Mouse (Mus musculus) stomach, embryonic 14.5 days (tissue): ENCODE results near the gene Mettl23. TPM values are rescaled to one million over a fixed set of nuclear protein-coding genes. Genes with fewer than 3 reads are reported as not detected.

Source experiments
- ATAC-seq: fragments of 200-750 bp; cut with Nextera tagmentation; 2 replicates; pipeline ENCODE4 v1.8.0; 2017; ENCODE audit warnings: low read depth, moderate TSS enrichment; ENCODE audit not compliant: insufficient number of reproducible peaks, insufficient read depth, low FRiP score
- H3K27ac ChIP-seq: fragments of 300-500 bp; sonication (generic); 2 replicates; pipeline ENCODE4 v1.5.1; 2014; ENCODE audit warnings: mild to moderate bottlenecking, low read length, moderate library complexity, mixed read lengths
- H3K27me3 ChIP-seq: fragments of 300-500 bp; sonication (generic); 2 replicates; pipeline ENCODE4 v1.6.1; 2014; ENCODE audit warnings: low read length, control low read depth, mixed read lengths; ENCODE audit not compliant: control insufficient read depth, insufficient read depth
- H3K36me3 ChIP-seq: fragments of 300-500 bp; sonication (generic); 2 replicates; pipeline ENCODE4 v1.6.1; 2014; ENCODE audit warnings: mild to moderate bottlenecking, control low read depth, low read length, moderate library complexity, mixed read lengths; ENCODE audit not compliant: control insufficient read depth, insufficient read depth
- H3K4me1 ChIP-seq: fragments of 300-500 bp; sonication (generic); 2 replicates; pipeline ENCODE4 v1.6.1; 2014; ENCODE audit warnings: low read length, control low read depth, mixed read lengths; ENCODE audit not compliant: control insufficient read depth, insufficient read depth
- H3K4me2 ChIP-seq: fragments of 300-500 bp; sonication (generic); replicated peaks from 2 replicates; pipeline ENCODE4 v1.6.1; 2014; ENCODE audit warnings: low read depth, low read length, control low read depth
- H3K4me3 ChIP-seq: fragments of 300-500 bp; sonication (generic); 2 replicates; pipeline ENCODE4 v1.5.1; 2014; ENCODE audit warnings: low read depth, low read length, control low read depth
- H3K9ac ChIP-seq: fragments of 300-500 bp; sonication (generic); replicated peaks from 2 replicates; pipeline ENCODE4 v1.6.1; 2014; ENCODE audit warnings: low read depth, mild to moderate bottlenecking, control low read depth, low read length, moderate library complexity, mixed read lengths
- H3K9me3 ChIP-seq: fragments of 300-500 bp; sonication (generic); 2 replicates; pipeline ENCODE4 v1.6.1; 2016; ENCODE audit warnings: low read depth, low read length, control low read depth; ENCODE audit not compliant: control insufficient read depth
- WGBS: fragments of 180-500 bp; shearing (Covaris S2); extraction: QIAGEN DNeasy Blood & Tissue Kit; methylation state at CpG from one replicate; pipeline ENCODE4 v1.1.7; 2014; 5-methylcytosine and 5-hydroxymethylcytosine counted together
- polyA plus RNA-seq: library from polyadenylated mRNA; unstranded; fragments of >200 nt; fragmentation: Nextera tagmentation; extraction: Ambion mirVana; gene quantifications from 2 replicates; pipeline ENCODE4 v1.2.1, GENCODE M21; 2014

Mettl23 gene
- polyA plus RNA-seq, 1 experiment from 2014 or later: 71.7 TPM

GRCm38 (mm10) chr11:116807938-116808606 is 35.0 kb upstream of the Mettl23 start:
- ATAC-seq: no peak
- Histone ChIP-seq H3K9ac (no peak overlapping the region), H3K4me1 (peaks cover 23% of the 10 kb centered on the region), H3K27me3 (no peaks in the 10 kb centered on the region), H3K4me3 (no peak overlapping the region), H3K9me3 (no peaks in the 10 kb centered on the region), H3K27ac (no peak overlapping the region), H3K4me2 (no peak overlapping the region), H3K36me3 (no peaks in the 10 kb centered on the region)
- 17% methylated on average over 7 of the region's 7 CpGs for WGBS

GRCm38 (mm10) chr11:116808811-116809395 is 34.2 kb upstream of the Mettl23 start:
- Histone ChIP-seq H3K27ac (no peak overlapping the region), H3K4me2 (no peak overlapping the region), H3K27me3 (no peaks in the 10 kb centered on the region), H3K36me3 (no peaks in the 10 kb centered on the region), H3K9ac (no peak overlapping the region), H3K4me3 (no peak overlapping the region), H3K4me1 (peaks cover 32% of the 10 kb centered on the region), H3K9me3 (no peaks in the 10 kb centered on the region)
- ATAC-seq: no peak
- WGBS: 86% methylated on average over 11 of the region's 11 CpGs

GRCm38 (mm10) chr11:116809520-116809919 is 33.6 kb upstream of the Mettl23 start:
- Histone ChIP-seq H3K27me3 (no peaks in the 10 kb centered on the region), H3K9ac (no peak overlapping the region), H3K9me3 (no peaks in the 10 kb centered on the region), H3K27ac (no peak overlapping the region), H3K36me3 (no peaks in the 10 kb centered on the region), H3K4me3 (no peak overlapping the region), H3K4me1 (peaks cover 38% of the 10 kb centered on the region), H3K4me2 (no peak overlapping the region)
- no peak for ATAC-seq
- WGBS: 82% methylated on average over 8 of the region's 8 CpGs

- H3K36me3 ChIP-seq: no peaks in the 10 kb centered on the region
- H3K27me3 ChIP-seq: no peaks in the 10 kb centered on the region
- 74% methylated on average over 11 of the region's 11 CpGs for WGBS
- no peak overlapping the region for H3K9ac ChIP-seq
- H3K9me3 ChIP-seq: no peaks in the 10 kb centered on the region
- H3K4me3 ChIP-seq: no peak overlapping the region
- no peak for ATAC-seq
- H3K4me1 ChIP-seq: peaks cover 47% of the 10 kb centered on the region
- no peak overlapping the region for H3K4me2 ChIP-seq
- no peak overlapping the region for H3K27ac ChIP-seq
Measured at GRCm38 (mm10) chr11:116810528-116810927, 32.5 kb upstream of the Mettl23 start.

- H3K27ac ChIP-seq: peak overlapping the region; percentile 75
- peak overlapping the region; percentile 26 for H3K4me3 ChIP-seq
- H3K27me3 ChIP-seq: no peaks in the 10 kb centered on the region
- H3K4me1 ChIP-seq: peaks cover 48% of the 10 kb centered on the region
- ATAC-seq: peak; percentile 79
- H3K9ac ChIP-seq: peak overlapping the region; percentile 1; the same call in 1 of the 2 replicates
- H3K4me2 ChIP-seq: peak overlapping the region; percentile 62
- no peaks in the 10 kb centered on the region for H3K9me3 ChIP-seq
- H3K36me3 ChIP-seq: no peaks in the 10 kb centered on the region
- 11% methylated on average over 29 of the region's 32 CpGs for WGBS
Measured at GRCm38 (mm10) chr11:116810983-116811901, 31.8 kb upstream of the Mettl23 start.

- Histone ChIP-seq H3K9me3 (no peaks in the 10 kb centered on the region), H3K27ac (peak overlapping the region; percentile 90; the same call in 1 of the 2 replicates), H3K27me3 (no peaks in the 10 kb centered on the region), H3K4me2 (no peak overlapping the region), H3K36me3 (no peaks in the 10 kb centered on the region), H3K9ac (no peak overlapping the region), H3K4me1 (peaks cover 43% of the 10 kb centered on the region), H3K4me3 (no peak overlapping the region)
- 42% methylated on average over 21 of the region's 21 CpGs for WGBS
- peak; percentile 24; the same call in 1 of the 2 replicates for ATAC-seq
Measured at GRCm38 (mm10) chr11:116812793-116813529, 30.1 kb upstream of the Mettl23 start.

GRCm38 (mm10) chr11:116813610-116814009 is 29.5 kb upstream of the Mettl23 start:
- no peak for ATAC-seq
- H3K9ac ChIP-seq: no peak overlapping the region
- H3K4me1 ChIP-seq: peaks cover 42% of the 10 kb centered on the region
- 82% methylated on average over 13 of the region's 13 CpGs for WGBS
- H3K27ac ChIP-seq: peak overlapping the region; percentile 90
- H3K4me2 ChIP-seq: no peak overlapping the region; the same call in 1 of the 2 replicates
- H3K36me3 ChIP-seq: no peaks in the 10 kb centered on the region; the same call in 1 of the 2 replicates
- H3K9me3 ChIP-seq: no peaks in the 10 kb centered on the region
- no peak overlapping the region for H3K4me3 ChIP-seq
- no peaks in the 10 kb centered on the region for H3K27me3 ChIP-seq
